In the genomic region with DNA sequence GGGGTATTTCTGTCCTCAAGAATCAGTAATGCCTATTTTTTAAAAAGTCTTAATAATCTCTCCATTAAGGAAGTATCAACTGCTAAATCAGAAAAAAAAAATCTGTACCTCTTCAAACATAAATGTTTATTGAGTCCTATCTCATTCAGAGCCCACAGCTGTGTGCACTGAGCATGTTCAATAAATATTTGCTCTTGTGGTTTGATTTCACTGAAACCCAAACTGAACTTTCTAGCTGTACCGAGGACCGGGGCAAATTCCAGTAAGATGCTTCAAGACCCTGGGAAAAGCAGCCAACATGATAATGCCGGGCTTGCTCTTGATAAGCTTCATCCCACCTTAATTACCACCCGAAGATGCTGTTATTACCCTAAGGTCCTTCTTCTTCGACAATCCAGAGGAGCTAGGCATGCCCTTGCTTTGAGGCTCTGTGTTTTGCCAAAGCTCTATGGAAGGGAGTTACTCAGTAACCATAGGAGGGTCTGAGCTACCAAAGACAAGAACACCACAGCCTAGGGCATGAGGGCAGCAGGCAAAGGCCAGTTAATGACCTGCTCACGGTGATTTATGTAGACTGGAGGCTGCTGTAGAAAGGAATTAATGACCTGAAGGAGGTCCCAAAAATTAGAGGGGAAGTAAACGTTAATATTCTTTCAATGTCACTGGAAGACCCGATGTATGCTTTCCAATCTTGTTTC, we compare ENCODE assay signal across 18 mouse cellular contexts. TPM values are rescaled to one million over a fixed set of nuclear protein-coding genes. Genes with fewer than 3 reads are reported as not detected.
DNase-seq lines count a peak whose midpoint lies in the region; ATAC-seq lines count a peak whose summit lies in the region.
"Had no signal": no experiment of that assay in that cellular context is flagged by ENCODE, and none has a peak within 500 bp of the region (broad histone marks: within the 10 kb centered on the region; RNA-seq: fewer than 3 reads in every experiment).

No protein-coding gene starts in this region.

- H3K27ac ChIP-seq in kidney, embryonic 15.5 days, result no peak overlapping the region
- peak overlapping the region; percentile 32 for H3K27ac ChIP-seq in liver, embryonic 12.5 days
- H3K27ac ChIP-seq: heart, embryonic 15.5 days; limb, embryonic 12.5 days; macrophage; midbrain, embryonic 10.5 days had no signal

- no peak overlapping the region for H3K4me3 ChIP-seq in kidney, embryonic 15.5 days (replicated peaks)
- no peak overlapping the region for H3K4me3 ChIP-seq in liver, embryonic 12.5 days
- H3K4me3 ChIP-seq: heart, embryonic 15.5 days; limb, embryonic 12.5 days; midbrain, embryonic 10.5 days had no signal

- H3K4me1 ChIP-seq in kidney, embryonic 15.5 days, result peaks cover 11% of the 10 kb centered on the region
- H3K4me1 ChIP-seq in liver, embryonic 12.5 days, result 0 out of 2 replicates have a peak, but pooled peaks cover 5% of the 10 kb centered on the region
- H3K4me1 ChIP-seq: heart, embryonic 15.5 days; limb, embryonic 12.5 days; midbrain, embryonic 10.5 days had no signal

- H3K9me3 ChIP-seq in kidney, embryonic 15.5 days (replicated peaks), result no peaks in the 10 kb centered on the region
- H3K9me3 ChIP-seq in liver, embryonic 12.5 days (replicated peaks), result no peaks in the 10 kb centered on the region
- H3K9me3 ChIP-seq: heart, embryonic 15.5 days; limb, embryonic 12.5 days; midbrain, embryonic 10.5 days had no signal

- no peaks in the 10 kb centered on the region for H3K27me3 ChIP-seq in kidney, embryonic 15.5 days
- H3K27me3 ChIP-seq in liver, embryonic 12.5 days (replicated peaks), result no peaks in the 10 kb centered on the region
- H3K27me3 ChIP-seq: heart, embryonic 15.5 days; limb, embryonic 12.5 days had no signal

- H3K4me2 ChIP-seq in kidney, embryonic 15.5 days, result no peak overlapping the region
- H3K4me2 ChIP-seq in liver, embryonic 12.5 days, result no peak overlapping the region
- H3K4me2 ChIP-seq: heart, embryonic 15.5 days; limb, embryonic 12.5 days had no signal

- no peak overlapping the region for H3K9ac ChIP-seq in kidney, embryonic 15.5 days
- H3K9ac ChIP-seq in liver, embryonic 12.5 days, result no peak overlapping the region
- H3K9ac ChIP-seq: heart, embryonic 15.5 days; limb, embryonic 12.5 days had no signal

- ATAC-seq in kidney, embryonic 15.5 days (replicated peaks; ENCODE audit: low FRiP score), result peak; percentile 79
- ATAC-seq in liver, embryonic 12.5 days, result peak; percentile 61
- ATAC-seq: hindbrain, embryonic 16.5 days had no signal

- 40% methylated on average over 8 of the region's 8 CpGs for WGBS in kidney, embryonic 15.5 days
- WGBS in liver, embryonic 12.5 days (ENCODE audit: insufficient replicate concordance), result 72% methylated on average over 8 of the region's 8 CpGs

- DNase-seq in kidney, adult 11 months, result peak; percentile 36
- no peak for DNase-seq in kidney, postnatal 10 days
- DNase-seq in retina, postnatal 1 day, result no peak
- no peak for DNase-seq in right cerebral cortex, postnatal 10 days (ENCODE audit: low spot score in 2 of 2)
- DNase-seq in urinary bladder, postnatal 25 days (ENCODE audit: low spot score), result no peak
- DNase-seq: adrenal gland, postnatal 25 days; cerebellum, adult 11-12 months; cerebellum, postnatal 14 days; embryo, embryonic 11 days; heart, adult 18-20 months; thymus, postnatal 25 days had no signal

- H3K36me3 ChIP-seq in kidney, embryonic 15.5 days, result no peaks in the 10 kb centered on the region; the same call in 1 of the 2 replicates
- peaks cover 5% of the 10 kb centered on the region; the same call in 1 of the 2 replicates for H3K36me3 ChIP-seq in liver, embryonic 12.5 days
- H3K36me3 ChIP-seq: limb, embryonic 12.5 days; midbrain, embryonic 10.5 days had no signal

RNA-seq across cellular contexts. Expression of a gene that starts 2.3 kb away (rescaled TPM):
- polyA plus RNA-seq in kidney, embryonic 15.5 days (2015; fragmentation: Nextera tagmentation; extraction: Ambion mirVana), result 3.1 and 6.8 TPM in 2 replicates
- polyA plus RNA-seq in liver, embryonic 12.5 days (2016; fragmentation: Nextera tagmentation; extraction: Ambion mirVana), result 226 and 233 TPM in 2 replicates

RNA-seq across cellular contexts. Expression of a gene that starts 54.0 kb away (rescaled TPM):
- polyA plus RNA-seq in kidney, embryonic 15.5 days (2015; fragmentation: Nextera tagmentation; extraction: Ambion mirVana), result 7.8 and 8.3 TPM in 2 replicates
- 2.5 and 3.1 TPM in 2 replicates for polyA plus RNA-seq in liver, embryonic 12.5 days (2016; fragmentation: Nextera tagmentation; extraction: Ambion mirVana)

Comparison
In these comparisons a context has a peak if more than half of its experiments do, and no peak if none do; other contexts are left out.
1. RNA of a gene that starts 2.3 kb away (polyA plus RNA-seq): 226 to 233 TPM in liver, embryonic 12.5 days; 3.1 to 6.8 TPM in kidney, embryonic 15.5 days; every median in the first group is over 10 times any median in the second.